Mouse (Mus musculus) embryonic facial prominence, embryonic 11.5 days (tissue): ENCODE results near the gene Il17re. TPM values are rescaled to one million over a fixed set of nuclear protein-coding genes. Genes with fewer than 3 reads are reported as not detected.

Experiments used
- ATAC-seq: fragments of 200-750 bp; cut with Nextera tagmentation; replicated peaks from 2 replicates; pipeline ENCODE4 v1.8.0; 2017; ENCODE audit warnings: low read depth; ENCODE audit not compliant: insufficient number of reproducible peaks, low FRiP score, low TSS enrichment
- DNase-seq: peaks from one replicate; pipeline ENCODE4 v3.0.0-alpha.2; 2015; ENCODE audit warnings: low spot score
- H3K27ac ChIP-seq: fragments of 300-500 bp; sonication (generic); replicated peaks from 2 replicates; pipeline ENCODE4 v1.5.1; 2014; ENCODE audit warnings: mild to moderate bottlenecking, low read depth, low read length, control low read depth
- H3K27me3 ChIP-seq: fragments of 300-500 bp; sonication (generic); 2 replicates; pipeline ENCODE4 v1.6.1; 2014; ENCODE audit warnings: mild to moderate bottlenecking, low read length, moderate library complexity, mixed read lengths; ENCODE audit not compliant: control insufficient read depth, insufficient read depth
- H3K36me3 ChIP-seq: fragments of 300-500 bp; sonication (generic); replicated peaks from 2 replicates; pipeline ENCODE4 v1.6.1; 2014; ENCODE audit warnings: low read depth, mild to moderate bottlenecking, low read length, moderate library complexity, mixed read lengths; ENCODE audit not compliant: control insufficient read depth, insufficient read depth
- H3K4me1 ChIP-seq: fragments of 300-500 bp; sonication (generic); 2 replicates; pipeline ENCODE4 v1.6.1; 2014; ENCODE audit warnings: low read length, mixed read lengths; ENCODE audit not compliant: control insufficient read depth, insufficient read depth
- H3K4me2 ChIP-seq: fragments of 300-500 bp; sonication (generic); 2 replicates; pipeline ENCODE4 v1.6.1; 2014; ENCODE audit warnings: low read depth, mild to moderate bottlenecking, control low read depth, low read length, moderate library complexity
- H3K4me3 ChIP-seq: fragments of 300-500 bp; sonication (generic); 2 replicates; pipeline ENCODE4 v1.5.1; 2014; ENCODE audit warnings: low read depth, low read length, control low read depth
- H3K9ac ChIP-seq: fragments of 300-500 bp; sonication (generic); replicated peaks from 2 replicates; pipeline ENCODE4 v1.6.1; 2014; ENCODE audit warnings: mild to moderate bottlenecking, control low read depth, low read length
- H3K9me3 ChIP-seq: fragments of 300-500 bp; sonication (generic); replicated peaks from 2 replicates; pipeline ENCODE4 v1.6.1; 2016; ENCODE audit warnings: mild to moderate bottlenecking, low read length, inconsistent platforms, mixed read lengths; ENCODE audit not compliant: control insufficient read depth
- WGBS: fragments of 180-500 bp; shearing (Covaris S2); extraction: QIAGEN DNeasy Blood & Tissue Kit; methylation state at CpG from one replicate; pipeline ENCODE4 v1.1.7; 2014; 5-methylcytosine and 5-hydroxymethylcytosine counted together
- polyA plus RNA-seq: library from polyadenylated mRNA; unstranded; fragments of >200 nt; fragmentation: Nextera tagmentation; extraction: Ambion mirVana; gene quantifications from 2 replicates; pipeline ENCODE4 v1.2.1, GENCODE M21; 2014

Il17re gene
- polyA plus RNA-seq = 1.2 and 2.3 TPM in 2 replicates

DNA sequence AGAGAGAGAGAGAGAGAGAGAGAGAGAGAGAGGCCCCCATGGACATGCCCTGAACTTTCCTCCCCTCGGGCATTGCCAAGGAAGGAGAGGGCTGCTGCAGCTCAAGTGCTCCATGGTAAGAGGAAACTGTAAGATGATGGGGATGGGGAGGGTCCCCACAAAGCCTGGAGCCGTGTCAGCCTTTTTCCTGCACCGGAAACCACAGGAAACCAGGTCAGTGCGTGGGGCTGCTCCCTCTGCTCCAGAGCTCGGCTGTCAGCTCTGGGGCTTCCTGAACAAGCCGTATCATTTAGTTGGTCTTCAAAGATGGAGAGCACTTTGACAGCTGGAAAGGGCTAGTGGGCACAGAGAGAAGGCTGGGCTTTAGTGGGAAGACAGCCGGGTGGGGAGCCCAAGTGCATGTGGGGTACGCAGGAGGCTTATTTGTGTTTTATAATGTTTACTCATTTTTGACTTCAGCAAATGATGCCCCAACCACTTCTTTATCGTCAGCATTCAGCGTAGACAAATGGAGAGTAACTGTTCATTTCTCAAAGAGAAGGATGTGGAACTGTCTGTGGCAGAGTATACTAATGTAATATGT, at the start of gene Il17re:
Gene Il17re (plus strand): TSS at position 533 of the 583 bp plus-strand sequence.
- no peak for DNase-seq

DNA sequence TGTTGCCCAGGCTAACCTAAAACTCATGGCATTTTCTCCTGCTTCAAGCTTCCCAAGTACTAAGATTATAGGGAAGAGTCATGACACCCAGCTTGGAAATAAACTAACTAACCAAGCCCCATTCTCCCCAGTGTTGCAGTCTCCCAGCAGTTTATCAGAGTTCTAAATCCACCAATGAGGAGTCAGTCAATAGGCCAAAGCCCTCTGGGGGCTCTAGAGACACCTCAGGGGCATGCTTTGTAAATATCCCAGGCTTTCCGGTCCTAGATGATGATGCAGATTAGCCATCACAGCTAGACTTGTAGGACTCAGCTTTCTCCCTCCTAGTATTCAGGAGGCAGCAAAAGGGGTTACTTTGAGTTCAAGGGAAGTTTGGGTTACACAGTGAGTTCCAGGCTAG, 48.3 kb upstream of the Il17re start:
- no peaks in the 10 kb centered on the region for H3K27me3 ChIP-seq
- no peaks in the 10 kb centered on the region for H3K9me3 ChIP-seq
- H3K4me1 ChIP-seq = no peaks in the 10 kb centered on the region
- H3K27ac ChIP-seq = no peak overlapping the region
- H3K4me2 ChIP-seq = no peak overlapping the region
- no peak overlapping the region for H3K4me3 ChIP-seq
- DNase-seq = no peak
- H3K36me3 ChIP-seq = no peaks in the 10 kb centered on the region; the same call in 1 of the 2 replicates
- H3K9ac ChIP-seq = no peak overlapping the region
- WGBS = 69% methylated on average over 1 of the region's 1 CpGs
- ATAC-seq = no peak

More for the DNA sequence above, at the start of gene Il17re:
- 56% methylated on average over 10 of the region's 10 CpGs for WGBS
- no peak for ATAC-seq
- no peaks in the 10 kb centered on the region for H3K9me3 ChIP-seq
- no peaks in the 10 kb centered on the region for H3K27me3 ChIP-seq
- H3K4me2 ChIP-seq = no peak within 1 kb of the TSS; the same call in 1 of the 2 replicates
- no peak within 1 kb of the TSS for H3K9ac ChIP-seq
- no peaks in the 10 kb centered on the region for H3K4me1 ChIP-seq
- no peaks in the 10 kb centered on the region for H3K36me3 ChIP-seq
- H3K27ac ChIP-seq = no peak within 1 kb of the TSS
- H3K4me3 ChIP-seq = no peak within 1 kb of the TSS

DNA sequence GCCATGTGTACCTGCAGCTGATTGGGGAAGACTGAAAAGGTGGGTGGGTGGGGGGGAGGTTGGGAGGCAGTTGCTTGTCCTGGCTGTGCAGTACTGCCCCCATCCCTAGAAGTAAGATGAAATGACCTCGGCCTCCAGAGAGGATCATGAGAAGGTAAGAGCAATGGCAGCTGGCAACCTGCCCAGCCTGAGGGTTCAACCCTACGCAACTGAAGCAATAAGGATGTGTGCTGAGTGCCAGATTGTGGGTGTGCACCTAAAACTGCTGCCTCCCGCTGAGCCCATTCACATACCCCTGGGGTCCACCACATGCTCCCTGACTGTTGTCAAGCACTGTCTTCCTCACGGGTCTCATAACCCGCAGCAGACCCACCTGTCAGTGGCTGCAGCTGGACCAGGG, 41.9 kb upstream of the Il17re start:
- ATAC-seq (no peak), DNase-seq (no peak)
- no peak overlapping the region; the same call in 1 of the 2 replicates for H3K4me2 ChIP-seq
- H3K4me1 ChIP-seq = peaks cover 3% of the 10 kb centered on the region; the same call in 1 of the 2 replicates
- H3K9ac ChIP-seq = no peak overlapping the region
- 87% methylated on average over 5 of the region's 5 CpGs for WGBS
- H3K9me3 ChIP-seq = no peaks in the 10 kb centered on the region
- no peaks in the 10 kb centered on the region for H3K27me3 ChIP-seq
- H3K36me3 ChIP-seq = no peaks in the 10 kb centered on the region; the same call in 1 of the 2 replicates
- no peak overlapping the region for H3K27ac ChIP-seq
- no peak overlapping the region for H3K4me3 ChIP-seq

DNA sequence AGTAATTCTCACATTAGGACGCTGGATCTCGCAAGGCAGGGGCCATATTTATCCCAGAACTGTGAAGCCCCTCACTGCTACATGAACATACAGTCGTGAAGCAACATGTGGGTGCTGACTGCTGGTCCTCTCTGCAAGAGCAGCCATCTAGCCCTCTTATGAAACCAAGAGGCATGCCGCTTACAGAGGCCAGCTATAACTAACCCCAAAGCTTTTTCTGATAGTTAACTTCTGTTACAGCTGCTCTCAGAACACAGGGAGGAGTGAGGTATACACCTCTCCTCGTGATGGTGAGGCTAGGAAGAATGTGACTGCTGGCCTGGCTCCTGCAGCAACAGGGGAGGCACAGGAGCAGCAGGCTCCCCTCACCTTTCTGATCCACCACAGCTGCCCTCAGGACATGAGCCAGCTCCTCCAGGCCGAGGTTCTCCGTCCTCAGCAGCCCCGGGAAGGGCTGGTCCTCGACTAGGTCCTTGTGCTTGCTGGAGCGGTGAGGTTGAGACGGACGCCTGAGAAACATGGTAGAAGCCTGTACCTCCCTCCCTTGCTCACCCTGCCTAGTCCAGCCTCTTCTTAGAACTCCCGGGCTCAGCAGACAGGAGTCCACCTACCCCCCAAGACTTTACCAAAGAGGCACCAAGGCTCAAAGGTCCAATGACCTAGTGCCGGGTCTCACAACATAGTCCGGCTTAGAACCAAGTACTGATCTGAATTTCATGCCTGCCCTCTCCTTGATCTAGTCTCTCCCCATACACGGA, 39.7 kb upstream of the Il17re start:
- peaks cover 3% of the 10 kb centered on the region; the same call in 1 of the 2 replicates for H3K4me1 ChIP-seq
- WGBS = 19% methylated on average over 16 of the region's 16 CpGs
- H3K36me3 ChIP-seq = no peaks in the 10 kb centered on the region; the same call in 1 of the 2 replicates
- H3K27ac ChIP-seq = no peak overlapping the region
- H3K27me3 ChIP-seq = no peaks in the 10 kb centered on the region
- peak overlapping the region; percentile 67 for H3K9ac ChIP-seq
- H3K4me2 ChIP-seq = peak overlapping the region; percentile 87
- DNase-seq = peak; percentile 17
- ATAC-seq = peak; percentile 46
- H3K9me3 ChIP-seq = no peaks in the 10 kb centered on the region
- H3K4me3 ChIP-seq = peak overlapping the region; percentile 63

DNA sequence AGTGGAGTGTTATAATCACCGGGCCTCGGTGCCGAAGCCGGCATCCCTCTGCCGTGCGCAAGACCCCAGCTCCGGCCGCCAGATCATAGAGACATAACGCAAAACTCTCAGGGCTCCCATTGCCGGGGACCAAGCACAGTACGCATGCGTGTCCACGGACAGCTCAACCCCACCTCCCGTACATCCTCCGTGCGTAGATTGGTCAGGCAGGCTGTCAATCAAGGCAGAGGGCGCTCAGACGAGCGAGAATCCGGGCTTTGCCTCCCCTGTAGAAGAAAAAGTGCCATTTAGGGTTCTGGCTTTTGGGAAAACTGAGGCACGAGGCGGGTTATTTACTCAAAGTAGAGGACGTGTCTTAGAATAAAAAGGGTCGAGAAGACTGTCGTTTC, 39.1 kb upstream of the Il17re start, which contains the start of gene Rpusd3:
Gene Rpusd3 (minus strand): TSS at position 142 of the 389 bp plus-strand sequence.
- H3K36me3 ChIP-seq = no peaks in the 10 kb centered on the region
- peak within 1 kb of the TSS; percentile 67 for H3K9ac ChIP-seq
- peak; percentile 98 for DNase-seq
- peaks cover 3% of the 10 kb centered on the region; the same call in 1 of the 2 replicates for H3K4me1 ChIP-seq
- H3K27ac ChIP-seq = no peak within 1 kb of the TSS
- no peaks in the 10 kb centered on the region for H3K27me3 ChIP-seq
- peak within 1 kb of the TSS; percentile 63 for H3K4me3 ChIP-seq
- H3K4me2 ChIP-seq = peak within 1 kb of the TSS; percentile 87
- WGBS = 0% methylated on average over 25 of the region's 25 CpGs
- no peaks in the 10 kb centered on the region for H3K9me3 ChIP-seq
- ATAC-seq = peak; percentile 96

DNA sequence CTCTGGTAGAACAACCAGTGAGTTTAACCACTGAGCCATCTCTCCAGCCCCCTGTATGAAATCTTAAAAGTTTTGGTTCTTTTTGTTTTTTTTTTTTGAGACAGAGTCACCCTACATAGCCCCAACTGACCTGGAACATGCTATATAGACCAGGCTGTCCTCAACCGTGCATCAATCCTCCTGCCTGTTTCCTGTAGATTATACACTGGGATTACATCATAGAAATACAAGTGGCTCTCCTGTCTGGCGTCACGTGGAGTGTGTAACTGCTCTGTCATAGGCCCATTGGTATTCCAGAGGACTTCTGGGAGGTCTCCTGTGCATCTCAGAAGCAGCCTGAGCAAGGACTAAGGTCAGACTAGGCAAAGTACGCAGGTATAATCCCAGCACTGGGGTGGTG, 35.3 kb upstream of the Il17re start:
- no peak overlapping the region for H3K4me2 ChIP-seq
- peaks cover 3% of the 10 kb centered on the region; the same call in 1 of the 2 replicates for H3K4me1 ChIP-seq
- H3K9me3 ChIP-seq = no peaks in the 10 kb centered on the region
- H3K9ac ChIP-seq = no peak overlapping the region
- ATAC-seq = no peak
- no peaks in the 10 kb centered on the region for H3K36me3 ChIP-seq
- no peaks in the 10 kb centered on the region for H3K27me3 ChIP-seq
- 73% methylated on average over 4 of the region's 4 CpGs for WGBS
- H3K4me3 ChIP-seq = no peak overlapping the region
- no peak for DNase-seq
- no peak overlapping the region for H3K27ac ChIP-seq

DNA sequence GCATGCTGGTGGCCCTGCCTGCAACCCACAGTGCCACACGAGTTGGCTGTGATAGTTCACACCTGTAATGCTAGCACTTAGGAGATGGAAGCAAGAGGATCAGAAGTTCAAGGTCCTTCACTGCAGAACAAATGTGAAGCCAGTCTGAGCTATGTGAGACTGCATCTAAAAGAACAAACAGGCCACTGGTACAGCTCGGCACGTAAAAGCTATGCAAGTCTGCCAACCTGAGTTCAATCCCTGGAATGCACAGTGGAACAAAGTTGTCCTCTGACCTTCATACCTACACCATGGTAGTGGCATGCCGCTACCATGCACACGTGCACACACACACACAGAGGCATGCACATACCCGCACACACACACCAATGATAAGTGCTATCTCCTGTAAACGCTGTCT, 34.1 kb upstream of the Il17re start:
- Histone ChIP-seq H3K27me3 (no peaks in the 10 kb centered on the region), H3K4me3 (no peak overlapping the region), H3K27ac (no peak overlapping the region), H3K9me3 (no peaks in the 10 kb centered on the region), H3K36me3 (no peaks in the 10 kb centered on the region), H3K4me1 (no peaks in the 10 kb centered on the region), H3K9ac (no peak overlapping the region), H3K4me2 (no peak overlapping the region)
- WGBS = 87% methylated on average over 7 of the region's 7 CpGs
- ATAC-seq = no peak
- DNase-seq = no peak

DNA sequence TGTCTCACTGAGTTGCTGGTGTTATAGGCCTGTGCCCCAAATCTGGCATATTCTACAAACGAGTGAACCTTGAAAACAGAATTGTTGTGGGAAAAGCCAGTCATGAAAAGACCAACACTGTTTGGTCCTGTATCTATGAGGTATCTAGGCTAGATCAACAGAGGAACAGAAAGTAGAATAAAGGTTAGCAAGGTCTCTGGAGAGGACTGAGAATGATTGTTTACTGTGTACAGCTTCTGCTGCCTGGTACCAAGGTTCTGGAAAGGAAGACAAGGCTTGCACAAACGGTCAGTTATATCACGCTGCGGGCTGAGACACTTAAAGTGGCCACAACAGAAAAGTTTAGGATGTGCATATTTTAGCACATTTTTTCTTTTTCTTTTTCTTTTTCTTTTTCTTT, 31.6 kb upstream of the Il17re start:
- ATAC-seq = no peak
- Histone ChIP-seq H3K4me1 (no peaks in the 10 kb centered on the region), H3K27me3 (no peaks in the 10 kb centered on the region), H3K9ac (no peak overlapping the region), H3K9me3 (no peaks in the 10 kb centered on the region), H3K4me3 (no peak overlapping the region), H3K36me3 (no peaks in the 10 kb centered on the region), H3K27ac (no peak overlapping the region), H3K4me2 (no peak overlapping the region)
- no peak for DNase-seq
- 95% methylated on average over 4 of the region's 4 CpGs for WGBS
